Mouse (Mus musculus) olfactory bulb, adult 2 months (tissue): ENCODE data around the gene Gp1bb.

ENCODE experiments used
- CTCF ChIP-seq: fragments of 200-500 bp; IDR thresholded peaks from 2 replicates; pipeline ENCODE4 v1.5.1; 2012; ENCODE audit warnings: low read depth, mild to moderate bottlenecking, low read length, moderate library complexity; ENCODE audit not compliant: insufficient read depth
- POLR2A ChIP-seq: fragments of 200-500 bp; IDR thresholded peaks from 2 replicates; pipeline ENCODE4 v1.6.1; 2012; ENCODE audit warnings: mild to moderate bottlenecking, low read depth, low read length, moderate library complexity; ENCODE audit not compliant: insufficient read depth

DNA sequence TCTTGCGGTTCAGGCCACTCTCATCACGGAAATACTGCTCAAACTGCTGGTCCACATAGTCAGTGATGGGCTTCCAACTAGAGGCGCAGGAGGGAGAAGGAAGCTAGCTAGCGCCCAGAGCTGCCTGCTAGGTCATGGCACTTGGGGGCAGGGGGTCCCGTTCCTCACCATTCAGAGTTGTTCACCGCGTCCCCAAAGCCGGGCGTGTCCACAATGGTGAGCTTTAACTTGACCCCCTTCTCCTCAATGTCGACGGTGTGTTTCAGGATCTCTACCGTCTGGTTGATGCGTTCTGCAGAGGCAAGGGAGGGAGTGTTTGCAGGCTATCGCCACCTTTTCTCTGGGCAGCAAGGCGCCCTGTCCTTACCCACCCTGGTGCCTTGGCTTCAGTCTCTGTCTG, 2.4 kb upstream of the Gp1bb start:
- TF ChIP-seq CTCF (no peak), POLR2A (no peak)
